Mouse (Mus musculus): ENCODE measurements at regions not wholly inside any gene's neighbourhood (a gene's known extent, or its start where the extent isn't known, plus 50 kb on each side); places are given as distances from the start of the nearest gene placed in this dataset.
A peak's percentile ranks its signal among the peaks of the same experiment; 100 is the strongest.

DNA sequence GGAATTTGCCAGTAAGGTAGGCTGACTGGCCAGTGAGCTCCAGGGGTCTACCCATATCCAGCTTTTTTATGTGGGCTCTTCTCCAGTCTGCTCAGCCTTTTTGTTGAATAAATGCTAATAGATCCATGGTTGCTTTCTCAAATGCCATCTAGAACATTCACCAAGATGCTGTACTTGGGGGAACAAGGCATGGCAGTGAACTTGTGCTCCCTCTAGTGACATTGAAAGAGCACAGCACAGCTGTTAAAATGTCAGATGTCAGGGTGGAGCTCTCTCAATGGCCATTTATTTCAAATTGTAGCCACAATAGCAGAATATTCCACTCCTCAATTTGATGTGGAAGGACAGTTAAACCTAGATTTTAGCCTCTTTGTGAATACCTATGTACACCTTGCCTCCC lies 86.3 kb downstream of the Kcnk1 start:
- H3K4me2 ChIP-seq (ENCODE audit: low read length) = no peak overlapping the region
- ATAC-seq (ENCODE audit: low FRiP score, low TSS enrichment) (no peak), DNase-seq (peak; percentile 58)
- no peak overlapping the region for H3K4me3 ChIP-seq (replicated peaks; ENCODE audit: low read depth, low read length)
- no peaks in the 10 kb centered on the region for H3K9me3 ChIP-seq (ENCODE audit: control insufficient read depth, low read length)
- H3K4me1 ChIP-seq (ENCODE audit: control insufficient read depth, insufficient read depth, low read length) = no peaks in the 10 kb centered on the region
- H3K27me3 ChIP-seq (ENCODE audit: control insufficient read depth, insufficient read depth, low read length) = no peaks in the 10 kb centered on the region
- H3K27ac ChIP-seq (replicated peaks; ENCODE audit: low read depth, low read length) = no peak overlapping the region
- no peaks in the 10 kb centered on the region for H3K36me3 ChIP-seq (ENCODE audit: control insufficient read depth, insufficient read depth, low read length)
- H3K9ac ChIP-seq (replicated peaks; ENCODE audit: low read length) = no peak overlapping the region

DNA sequence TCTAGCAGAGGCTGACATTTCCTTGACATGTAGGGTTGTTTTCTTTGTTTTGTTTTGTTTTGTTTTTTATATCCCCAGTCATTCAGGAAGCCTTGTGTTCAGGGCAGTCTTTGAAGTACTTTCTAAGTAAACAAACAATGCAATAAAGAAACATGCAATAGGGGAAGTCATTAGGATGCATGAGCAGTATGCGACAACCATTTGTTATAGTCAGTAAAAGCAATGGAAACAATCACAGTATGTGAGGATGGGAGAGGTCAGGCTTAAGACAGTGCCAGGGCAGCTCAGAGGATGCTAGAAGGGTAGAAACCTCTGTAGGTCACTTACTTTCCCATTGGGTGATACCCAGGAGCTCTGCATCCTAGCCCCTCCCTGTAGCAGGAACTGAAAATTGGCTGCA lies 87.9 kb downstream of the Kcnk1 start:
- Histone ChIP-seq H3K27ac (replicated peaks; ENCODE audit: low read depth, low read length) (no peak overlapping the region), H3K9me3 (ENCODE audit: control insufficient read depth, low read length) (no peaks in the 10 kb centered on the region), H3K4me1 (ENCODE audit: control insufficient read depth, insufficient read depth, low read length) (no peaks in the 10 kb centered on the region), H3K27me3 (ENCODE audit: control insufficient read depth, insufficient read depth, low read length) (no peaks in the 10 kb centered on the region), H3K4me3 (replicated peaks; ENCODE audit: low read depth, low read length) (no peak overlapping the region), H3K36me3 (ENCODE audit: control insufficient read depth, insufficient read depth, low read length) (no peaks in the 10 kb centered on the region), H3K4me2 (ENCODE audit: low read length) (no peak overlapping the region), H3K9ac (replicated peaks; ENCODE audit: low read length) (no peak overlapping the region)
- DNase-seq = no peak
- ATAC-seq (ENCODE audit: low FRiP score, low TSS enrichment) = no peak
- 84% methylated on average over 1 of the region's 1 CpGs for WGBS

DNA sequence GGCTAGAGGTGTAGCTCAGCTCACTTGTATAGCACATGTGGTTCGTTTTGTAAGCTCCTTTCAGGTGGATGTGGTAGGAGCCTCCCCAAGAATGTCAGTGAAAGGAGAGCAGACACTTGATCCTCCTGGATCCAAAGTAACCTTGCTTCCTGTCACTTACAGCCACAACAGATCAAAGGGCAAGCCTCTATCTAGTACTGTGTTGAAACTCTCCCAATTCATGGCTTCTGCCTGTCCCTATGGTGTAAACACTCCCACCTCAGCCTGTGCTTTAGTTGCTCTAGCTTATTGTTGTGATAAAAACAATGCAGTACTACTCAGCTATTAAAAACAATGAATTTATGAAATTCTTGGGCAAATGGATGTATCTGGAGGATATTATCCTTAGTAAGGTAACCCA lies 95.8 kb downstream of the Kcnk1 start:
- Histone ChIP-seq H3K36me3 (ENCODE audit: control insufficient read depth, insufficient read depth, low read length) (no peaks in the 10 kb centered on the region), H3K27ac (replicated peaks; ENCODE audit: low read depth, low read length) (no peak overlapping the region), H3K27me3 (ENCODE audit: control insufficient read depth, insufficient read depth, low read length) (no peaks in the 10 kb centered on the region), H3K4me2 (ENCODE audit: low read length) (no peak overlapping the region), H3K4me3 (replicated peaks; ENCODE audit: low read depth, low read length) (no peak overlapping the region), H3K9me3 (ENCODE audit: control insufficient read depth, low read length) (0 out of 2 replicates have a peak, but pooled peaks cover 3% of the 10 kb centered on the region), H3K4me1 (ENCODE audit: control insufficient read depth, insufficient read depth, low read length) (no peaks in the 10 kb centered on the region), H3K9ac (replicated peaks; ENCODE audit: low read length) (no peak overlapping the region)
- ATAC-seq (ENCODE audit: low FRiP score, low TSS enrichment) (no peak), DNase-seq (no peak)
- WGBS = 80% methylated on average over 1 of the region's 1 CpGs

DNA sequence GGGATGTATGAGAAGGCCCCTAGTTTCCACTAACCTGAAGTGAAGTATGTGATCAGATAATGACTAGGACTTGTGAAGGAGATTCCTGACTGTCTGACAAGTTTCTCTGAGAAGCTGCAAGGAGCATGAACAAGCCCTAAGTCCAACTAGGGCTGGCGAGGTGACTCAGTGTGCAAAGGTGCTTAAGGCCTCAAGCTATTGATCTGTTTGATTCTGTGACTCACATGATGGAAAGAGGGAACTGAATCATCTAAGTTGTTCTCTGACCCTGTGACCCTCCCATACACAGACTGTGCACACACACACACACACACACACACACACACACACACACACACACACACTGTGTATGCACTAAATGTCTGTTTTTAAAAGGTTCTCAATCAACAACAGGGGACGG lies 99.0 kb downstream of the Kcnk1 start:
- Histone ChIP-seq H3K9ac (replicated peaks; ENCODE audit: low read length) (no peak overlapping the region), H3K36me3 (ENCODE audit: control insufficient read depth, insufficient read depth, low read length) (no peaks in the 10 kb centered on the region), H3K27ac (replicated peaks; ENCODE audit: low read depth, low read length) (no peak overlapping the region), H3K9me3 (ENCODE audit: control insufficient read depth, low read length) (0 out of 2 replicates have a peak, but pooled peaks cover 1% of the 10 kb centered on the region), H3K4me2 (ENCODE audit: low read length) (no peak overlapping the region), H3K27me3 (ENCODE audit: control insufficient read depth, insufficient read depth, low read length) (no peaks in the 10 kb centered on the region), H3K4me1 (ENCODE audit: control insufficient read depth, insufficient read depth, low read length) (no peaks in the 10 kb centered on the region), H3K4me3 (replicated peaks; ENCODE audit: low read depth, low read length) (no peak overlapping the region)
- ATAC-seq (ENCODE audit: low FRiP score, low TSS enrichment) (no peak), DNase-seq (no peak)
- 72% methylated on average over 2 of the region's 2 CpGs for WGBS

DNA sequence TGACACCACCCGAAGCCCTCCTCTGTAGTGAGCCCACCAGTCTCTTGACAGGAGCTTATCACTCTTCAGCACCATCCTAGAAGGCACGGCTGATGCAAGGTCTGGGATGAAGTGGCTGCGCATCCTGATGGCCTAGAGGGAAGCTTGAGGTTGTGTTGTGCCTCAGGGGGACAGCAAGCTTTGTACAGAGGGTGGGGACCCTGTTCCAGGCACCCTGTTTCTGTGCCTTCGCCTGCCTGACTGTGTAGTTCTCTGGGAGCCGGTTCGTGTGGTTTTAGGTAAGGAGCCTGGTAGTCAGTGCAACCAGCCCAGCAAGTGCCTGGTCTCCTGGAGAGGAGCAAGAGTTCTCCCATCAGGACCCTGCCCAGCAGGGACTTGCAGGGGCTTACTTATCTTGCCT lies 101.1 kb downstream of the Kcnk1 start:
- H3K9ac ChIP-seq (replicated peaks; ENCODE audit: low read length) = no peak overlapping the region
- WGBS = 79% methylated on average over 6 of the region's 6 CpGs
- DNase-seq (no peak), ATAC-seq (ENCODE audit: low FRiP score, low TSS enrichment) (no peak)
- no peaks in the 10 kb centered on the region for H3K27me3 ChIP-seq (ENCODE audit: control insufficient read depth, insufficient read depth, low read length)
- no peaks in the 10 kb centered on the region for H3K36me3 ChIP-seq (ENCODE audit: control insufficient read depth, insufficient read depth, low read length)
- no peak overlapping the region for H3K4me3 ChIP-seq (replicated peaks; ENCODE audit: low read depth, low read length)
- H3K4me2 ChIP-seq (ENCODE audit: low read length) = no peak overlapping the region
- H3K4me1 ChIP-seq (ENCODE audit: control insufficient read depth, insufficient read depth, low read length) = no peaks in the 10 kb centered on the region
- no peak overlapping the region for H3K27ac ChIP-seq (replicated peaks; ENCODE audit: low read depth, low read length)
- H3K9me3 ChIP-seq (ENCODE audit: control insufficient read depth, low read length) = no peaks in the 10 kb centered on the region

DNA sequence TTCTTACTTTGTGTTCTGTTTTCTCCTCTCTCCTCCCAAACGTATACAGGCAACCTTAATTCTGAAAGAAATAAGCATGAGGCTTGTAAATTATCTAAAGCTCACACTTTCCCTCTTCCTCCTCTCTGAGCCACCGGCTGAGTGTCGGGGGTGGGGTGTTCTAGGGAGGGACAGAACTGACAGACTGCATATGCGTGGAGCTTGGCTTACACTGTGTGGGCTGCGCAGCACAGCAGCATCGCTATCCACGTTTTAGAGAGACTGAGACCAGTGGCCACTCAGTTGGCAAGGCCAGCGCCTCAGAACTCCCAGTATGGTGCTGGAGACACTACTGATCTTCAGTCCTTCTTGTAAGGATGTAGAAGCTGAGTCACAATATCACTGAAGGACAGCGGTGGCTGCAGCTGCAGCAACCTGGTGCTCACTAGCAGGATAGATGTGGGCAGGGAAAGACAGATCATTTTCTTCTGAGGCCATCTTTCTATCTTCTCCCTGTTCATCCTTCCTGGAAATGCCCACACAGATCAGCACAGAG lies 101.7 kb downstream of the Kcnk1 start:
- Histone ChIP-seq H3K4me1 (ENCODE audit: control insufficient read depth, insufficient read depth, low read length) (no peaks in the 10 kb centered on the region), H3K27ac (replicated peaks; ENCODE audit: low read depth, low read length) (no peak overlapping the region), H3K27me3 (ENCODE audit: control insufficient read depth, insufficient read depth, low read length) (no peaks in the 10 kb centered on the region), H3K4me3 (replicated peaks; ENCODE audit: low read depth, low read length) (no peak overlapping the region), H3K36me3 (ENCODE audit: control insufficient read depth, insufficient read depth, low read length) (no peaks in the 10 kb centered on the region), H3K9ac (replicated peaks; ENCODE audit: low read length) (no peak overlapping the region), H3K4me2 (ENCODE audit: low read length) (no peak overlapping the region), H3K9me3 (ENCODE audit: control insufficient read depth, low read length) (no peaks in the 10 kb centered on the region)
- 76% methylated on average over 9 of the region's 9 CpGs for WGBS
- no peak for DNase-seq
- ATAC-seq (ENCODE audit: low FRiP score, low TSS enrichment) = no peak

DNA sequence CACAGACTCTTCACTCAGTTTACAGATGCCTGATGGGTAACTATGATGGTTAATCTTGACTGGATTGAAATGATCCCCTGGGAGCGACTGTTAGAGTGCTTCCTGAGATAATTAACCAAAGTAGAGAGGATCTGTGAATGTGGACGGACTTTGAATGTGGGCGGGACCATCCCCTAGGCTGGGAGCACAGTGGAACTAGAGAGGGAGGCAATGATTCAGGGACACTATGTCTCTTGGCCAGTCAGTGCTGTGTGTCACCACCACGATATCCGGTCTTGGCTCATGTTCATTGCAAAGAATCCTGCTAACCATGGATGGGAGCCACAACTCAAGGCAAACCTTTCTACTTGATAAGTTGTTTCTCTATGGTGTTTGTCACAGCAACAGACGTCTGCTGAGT lies 103.9 kb downstream of the Kcnk1 start:
- Histone ChIP-seq H3K4me1 (ENCODE audit: control insufficient read depth, insufficient read depth, low read length) (no peaks in the 10 kb centered on the region), H3K9ac (replicated peaks; ENCODE audit: low read length) (no peak overlapping the region), H3K27ac (replicated peaks; ENCODE audit: low read depth, low read length) (no peak overlapping the region), H3K27me3 (ENCODE audit: control insufficient read depth, insufficient read depth, low read length) (no peaks in the 10 kb centered on the region), H3K4me2 (ENCODE audit: low read length) (no peak overlapping the region), H3K9me3 (ENCODE audit: control insufficient read depth, low read length) (peaks cover 4% of the 10 kb centered on the region; the same call in 1 of the 2 replicates), H3K36me3 (ENCODE audit: control insufficient read depth, insufficient read depth, low read length) (no peaks in the 10 kb centered on the region), H3K4me3 (replicated peaks; ENCODE audit: low read depth, low read length) (no peak overlapping the region)
- DNase-seq (no peak), ATAC-seq (ENCODE audit: low FRiP score, low TSS enrichment) (no peak)
- WGBS = 84% methylated on average over 6 of the region's 6 CpGs

DNA sequence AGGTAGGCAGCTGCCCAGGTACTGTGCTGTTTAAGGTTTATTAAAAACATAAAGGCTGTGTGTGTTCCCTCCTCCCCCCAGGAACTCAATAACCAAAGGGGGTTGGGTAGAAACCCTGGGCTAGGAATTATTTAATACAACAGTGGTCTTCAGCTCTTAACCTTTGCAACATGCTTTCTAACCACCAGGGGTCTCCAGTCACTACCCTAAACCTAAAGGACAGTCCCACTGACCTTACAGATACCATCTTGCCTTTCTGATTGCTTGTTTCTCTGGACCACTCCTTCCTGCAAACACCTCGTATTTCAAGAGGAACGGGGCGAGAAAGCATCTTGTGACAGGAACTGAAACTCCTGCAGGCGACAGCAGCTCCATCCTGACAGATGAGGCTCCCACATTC lies 104.9 kb downstream of the Kcnk1 start:
- Histone ChIP-seq H3K4me2 (ENCODE audit: low read length) (no peak overlapping the region), H3K27ac (replicated peaks; ENCODE audit: low read depth, low read length) (no peak overlapping the region), H3K27me3 (ENCODE audit: control insufficient read depth, insufficient read depth, low read length) (no peaks in the 10 kb centered on the region), H3K9ac (replicated peaks; ENCODE audit: low read length) (no peak overlapping the region), H3K4me1 (ENCODE audit: control insufficient read depth, insufficient read depth, low read length) (no peaks in the 10 kb centered on the region), H3K9me3 (ENCODE audit: control insufficient read depth, low read length) (peaks cover 4% of the 10 kb centered on the region; the same call in 1 of the 2 replicates), H3K4me3 (replicated peaks; ENCODE audit: low read depth, low read length) (no peak overlapping the region), H3K36me3 (ENCODE audit: control insufficient read depth, insufficient read depth, low read length) (no peaks in the 10 kb centered on the region)
- DNase-seq (peak; percentile 6), ATAC-seq (ENCODE audit: low FRiP score, low TSS enrichment) (no peak)
- 79% methylated on average over 4 of the region's 4 CpGs for WGBS

DNA sequence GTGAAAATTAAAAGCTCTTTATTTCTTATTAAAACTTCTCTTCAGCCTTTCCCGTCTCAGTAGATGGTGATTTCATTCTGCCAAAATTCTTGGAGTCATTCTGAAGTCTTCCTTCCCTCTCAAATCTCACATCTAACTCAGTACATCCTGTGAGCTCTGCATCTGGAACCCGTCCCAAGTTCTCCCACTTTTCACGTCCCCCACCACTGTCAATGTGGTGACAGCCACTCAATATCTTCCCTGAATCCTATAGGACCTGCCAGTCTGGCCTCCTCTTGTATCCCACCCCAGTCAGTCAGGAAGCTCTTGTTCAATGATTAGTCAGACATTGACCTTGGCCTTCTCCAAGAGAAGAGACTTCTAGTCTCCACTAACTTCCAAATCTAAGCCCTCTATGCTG lies 110.1 kb downstream of the Kcnk1 start:
- Histone ChIP-seq H3K36me3 (ENCODE audit: control insufficient read depth, insufficient read depth, low read length) (no peaks in the 10 kb centered on the region), H3K4me2 (ENCODE audit: low read length) (no peak overlapping the region), H3K4me3 (replicated peaks; ENCODE audit: low read depth, low read length) (no peak overlapping the region), H3K27me3 (ENCODE audit: control insufficient read depth, insufficient read depth, low read length) (no peaks in the 10 kb centered on the region), H3K9me3 (ENCODE audit: control insufficient read depth, low read length) (peaks cover 4% of the 10 kb centered on the region; the same call in 1 of the 2 replicates), H3K9ac (replicated peaks; ENCODE audit: low read length) (no peak overlapping the region), H3K4me1 (ENCODE audit: control insufficient read depth, insufficient read depth, low read length) (no peaks in the 10 kb centered on the region), H3K27ac (replicated peaks; ENCODE audit: low read depth, low read length) (no peak overlapping the region)
- WGBS = 86% methylated on average over 3 of the region's 3 CpGs
- ATAC-seq (ENCODE audit: low FRiP score, low TSS enrichment) (no peak), DNase-seq (no peak)
